Mouse (Mus musculus): Measurements from ENCODE around the gene Vegfa.

DNA sequence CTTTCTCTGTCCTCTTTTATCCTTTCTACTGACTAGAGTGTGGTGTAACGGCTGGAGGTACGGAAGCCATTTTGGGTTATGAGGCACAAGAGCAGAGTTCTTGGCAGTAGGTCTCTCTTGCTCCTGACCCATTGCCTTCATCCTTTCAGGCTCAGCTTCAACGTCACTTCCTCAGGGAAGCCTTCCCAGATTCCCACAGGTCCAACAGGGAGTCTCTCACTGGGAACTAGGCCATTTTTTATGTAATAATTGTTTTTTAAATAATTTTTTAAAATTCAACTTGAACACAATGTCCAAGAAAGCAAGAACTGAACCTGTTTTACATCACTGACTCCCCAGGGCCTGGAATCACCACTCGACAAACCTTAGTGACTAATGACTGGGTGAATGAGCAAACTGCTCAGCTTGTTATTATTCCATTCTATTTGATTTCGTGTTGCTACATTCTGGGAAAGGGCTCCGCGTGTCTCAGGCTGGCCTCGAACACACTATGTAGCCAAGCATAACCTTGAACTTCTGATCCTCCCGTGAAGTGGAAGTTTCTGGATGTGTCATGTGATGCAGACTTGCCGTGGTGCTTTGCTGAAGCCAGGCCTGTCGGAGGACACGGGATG, 45.9 kb upstream of the Vegfa start:
- no peak for TF ChIP-seq GATA1 (IDR thresholded peaks at IDR 0.05; ENCODE audit: low read length)
- no peak for TF ChIP-seq TAL1 (IDR thresholded peaks at IDR 0.05; ENCODE audit: low read length)

All from erythroblast, embryonic 14.5 days (primary cell).